Mouse (Mus musculus) megakaryocyte, adult 5-6 weeks (primary cell): Measurements from ENCODE around the gene Slc28a1. TPM values are rescaled to one million over a fixed set of nuclear protein-coding genes. Genes with fewer than 3 reads are reported as not detected.
"Not testable (repeated sequence)": the region's sequence is repeated elsewhere in the genome, so short reads cannot be mapped to it uniquely, and the experiment has no call there.

Source experiments
- ATAC-seq: 2 replicates; pipeline ENCODE4 v1.8.0; 2016; ENCODE audit warnings: mild to moderate bottlenecking, inconsistent platforms; ENCODE audit not compliant: poor library complexity, severe bottlenecking
- total RNA-seq, 2 experiments: library from RNA; stranded (forward) in 1 of 2; stranded (reverse) in 1 of 2; fragments of 153-499, 151-499 nt in 1 of 2; fragments of 221-1000, 200-1000 nt in 1 of 2; gene quantifications; 2 replicates each; pipeline versions ENCODE4 v1.2.3 to v1.2.4; 2015 to 2017

Slc28a1 gene
- total RNA-seq, 2 experiments from 2014 or later, result not detected

DNA sequence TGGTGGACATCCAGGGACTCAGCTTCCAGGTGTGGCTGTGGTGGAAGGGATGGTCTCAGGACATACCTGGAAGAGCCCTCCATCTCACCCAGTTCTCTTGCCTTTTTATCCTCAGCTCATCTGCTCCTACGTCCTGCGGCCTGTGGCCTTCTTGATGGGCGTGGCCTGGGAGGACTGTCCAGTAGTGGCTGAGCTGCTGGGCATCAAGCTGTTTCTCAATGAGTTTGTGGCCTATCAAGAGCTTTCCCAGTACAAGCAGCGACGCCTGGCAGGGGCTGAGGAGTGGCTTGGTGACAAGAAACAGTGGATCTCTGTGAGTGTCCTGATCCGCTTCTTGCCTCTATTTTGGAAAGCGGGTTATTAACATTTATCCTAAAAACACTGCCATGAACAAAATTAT lies 49.8 kb downstream of the Slc28a1 start:
- no peak for ATAC-seq

GRCm38 (mm10) chr7:81167124-81167523 lies 52.5 kb downstream of the Slc28a1 start:
- peak; percentile 64 for ATAC-seq

GRCm38 (mm10) chr7:81169351-81169750 lies 54.8 kb downstream of the Slc28a1 start:
- ATAC-seq, result no peak

DNA sequence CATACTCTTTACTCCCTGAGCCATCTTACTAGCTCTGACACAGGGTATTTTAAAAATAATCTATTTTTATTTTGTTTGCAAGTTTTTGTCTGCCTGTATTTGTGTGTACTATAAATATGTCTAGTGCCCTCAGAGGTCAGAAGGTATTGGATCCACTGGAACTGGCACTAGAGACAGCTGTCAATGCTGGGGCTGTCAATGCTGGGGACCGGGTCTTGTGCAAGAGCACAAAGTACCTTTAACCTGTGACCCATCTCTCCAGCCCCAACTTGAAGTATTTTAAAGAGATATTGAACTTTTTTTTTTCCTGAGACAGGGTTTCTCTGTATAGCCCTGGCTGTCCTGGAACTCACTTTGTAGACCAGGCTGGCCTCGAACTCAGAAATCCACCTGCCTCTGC lies 59.3 kb downstream of the Slc28a1 start:
- no peak for ATAC-seq

- no peak for ATAC-seq
Measured at GRCm38 (mm10) chr7:81174654-81175053, 60.1 kb downstream of the Slc28a1 start.

GRCm38 (mm10) chr7:81176187-81176769 lies 61.7 kb downstream of the Slc28a1 start:
- ATAC-seq, result peak; percentile 77

DNA sequence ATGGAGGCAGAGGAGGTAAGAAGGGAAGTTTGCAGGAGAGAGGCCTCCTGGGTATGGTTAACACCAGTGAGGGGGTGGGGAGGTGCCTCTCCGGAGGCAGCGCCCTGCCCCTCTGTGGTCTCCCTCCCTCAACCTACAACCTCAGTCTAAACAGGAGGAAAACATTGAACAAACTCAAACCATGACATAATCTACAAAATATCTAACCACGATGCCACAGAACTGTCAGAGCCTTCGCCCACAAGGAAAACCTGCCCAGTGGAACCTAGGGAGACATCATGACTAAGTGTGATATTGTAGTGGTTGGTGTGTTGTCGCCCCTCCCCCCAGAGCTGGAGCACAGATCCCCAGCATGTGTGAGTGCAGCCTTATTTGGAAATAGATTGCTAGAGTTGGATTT lies 64.9 kb downstream of the Slc28a1 start:
- ATAC-seq, result peak; percentile 24; the same call in 1 of the 2 replicates

DNA sequence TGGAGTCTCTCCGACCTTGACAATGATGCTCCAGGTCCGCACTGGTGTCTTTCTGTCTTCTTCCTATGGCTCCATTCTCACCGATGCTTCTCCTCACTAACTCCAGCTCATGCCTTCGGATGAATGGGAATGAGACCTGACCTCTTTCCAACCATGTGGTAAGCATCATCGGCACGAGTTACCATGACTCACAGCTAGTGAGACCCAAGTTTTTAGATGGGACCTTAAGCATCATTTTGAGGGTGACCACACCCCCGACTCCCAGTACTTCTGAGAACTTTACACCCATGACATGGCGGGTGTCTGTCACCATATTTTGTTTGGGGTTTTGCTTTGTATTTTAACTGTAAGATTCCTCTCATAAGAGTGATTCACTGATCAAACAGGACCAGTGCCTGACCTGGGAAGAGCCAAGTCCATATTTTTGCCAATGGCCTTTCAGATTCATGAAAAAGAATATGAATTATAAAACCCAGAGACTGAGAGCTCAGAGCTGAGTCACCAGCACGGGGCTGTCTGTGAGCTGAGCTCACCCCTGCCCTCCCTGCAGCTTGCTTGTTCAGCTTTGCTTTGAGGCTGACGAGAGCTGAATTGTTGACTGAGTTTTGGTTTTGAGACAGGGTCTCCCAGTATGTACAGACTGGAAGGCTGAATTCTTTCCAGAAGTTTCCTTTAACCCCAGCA lies 68.0 kb downstream of the Slc28a1 start:
- no peak for ATAC-seq

DNA sequence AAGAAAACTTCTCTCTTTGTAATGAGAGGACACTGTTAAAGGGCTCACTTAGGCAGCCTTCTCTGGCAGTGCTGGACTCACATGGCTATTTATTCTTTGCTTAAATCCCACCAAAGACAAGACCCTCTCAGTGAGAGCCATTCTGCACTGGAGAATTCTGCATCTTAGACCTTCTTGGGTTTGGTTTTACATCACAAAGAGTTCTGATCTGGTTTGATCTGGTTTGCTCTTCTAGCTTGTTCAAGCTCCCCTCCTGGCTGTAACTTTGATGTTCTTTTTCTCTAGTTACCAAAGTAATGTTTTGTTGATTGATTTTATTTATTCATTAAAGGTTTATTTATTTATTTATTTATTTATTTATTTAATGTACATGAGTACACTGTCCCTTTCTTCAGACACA lies 68.6 kb downstream of the Slc28a1 start:
- ATAC-seq, result no peak

DNA sequence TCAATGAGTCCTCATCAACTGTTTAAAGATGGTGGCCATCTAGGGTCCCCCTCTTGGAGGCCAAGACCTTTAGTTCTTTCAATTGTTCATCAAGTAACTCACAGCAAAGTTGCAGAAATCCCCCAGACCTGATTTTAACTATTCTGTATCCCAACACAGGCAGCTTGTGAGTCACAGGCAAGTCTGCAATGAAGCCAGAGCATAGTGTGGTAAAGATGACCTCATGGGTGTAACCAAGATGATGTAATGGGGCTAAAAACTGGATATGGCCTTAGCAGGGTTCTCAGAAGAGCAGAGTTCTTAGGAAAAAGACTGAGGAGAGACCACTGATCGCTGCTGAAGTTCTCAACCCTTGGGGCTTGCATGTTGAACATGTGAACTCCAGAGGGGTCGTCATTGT lies 69.5 kb downstream of the Slc28a1 start:
- no peak for ATAC-seq

DNA sequence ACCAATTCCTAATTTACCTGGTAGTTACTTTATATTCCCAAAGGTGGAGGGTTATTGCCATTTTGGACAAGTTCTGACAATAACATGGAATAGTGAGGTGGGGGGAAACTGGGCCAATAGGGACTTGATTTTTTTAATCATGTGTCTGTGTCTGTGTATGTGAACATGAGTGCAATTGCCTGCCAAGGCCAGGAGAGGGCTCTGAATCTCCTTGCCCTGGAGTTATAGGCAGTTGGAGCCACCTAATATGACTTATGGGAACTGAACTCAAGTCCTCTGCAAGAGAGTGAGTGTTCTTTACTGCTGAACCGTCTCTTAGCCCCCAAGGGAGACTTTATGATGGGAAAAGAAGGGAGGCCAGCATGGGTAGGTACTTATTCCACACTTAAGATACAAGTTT lies 70.1 kb downstream of the Slc28a1 start:
- ATAC-seq, result no peak

DNA sequence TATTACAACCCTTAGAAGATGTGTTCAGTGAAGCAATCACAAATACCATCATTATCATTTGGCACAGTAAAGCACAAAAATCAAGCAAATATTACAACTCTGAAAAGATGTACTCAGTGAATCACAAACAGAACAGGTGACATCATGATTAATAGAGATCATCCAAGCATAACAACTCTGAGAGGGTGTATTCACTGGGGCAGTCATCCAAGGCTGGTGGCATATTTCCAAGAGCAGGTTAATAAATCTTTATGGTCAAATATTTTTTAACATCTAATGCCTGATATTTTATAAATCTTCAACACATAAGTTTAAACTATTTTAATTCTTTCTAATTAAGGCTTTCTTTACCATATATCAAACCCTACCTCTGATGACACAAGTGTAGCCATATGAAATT lies 71.4 kb downstream of the Slc28a1 start:
- not testable (repeated sequence) for ATAC-seq

DNA sequence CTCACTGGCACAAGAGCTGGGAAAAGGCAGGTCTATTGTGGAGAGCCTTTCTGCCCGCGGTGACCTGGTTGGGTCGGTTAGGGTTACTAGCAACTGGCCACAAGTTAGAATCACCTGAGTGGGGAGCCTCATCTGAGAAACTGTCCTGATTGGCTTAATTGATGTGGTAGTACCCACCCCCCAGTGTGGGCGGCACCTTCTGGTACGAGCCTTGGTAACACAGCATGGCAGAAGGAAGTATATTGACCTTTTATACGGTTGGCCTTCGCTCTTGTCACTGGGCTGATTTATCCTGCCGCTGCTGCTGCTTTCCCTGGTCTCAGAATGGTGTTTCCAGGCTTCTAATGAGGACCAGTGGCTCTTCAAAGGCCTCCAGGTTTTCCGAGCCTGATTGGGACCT lies 74.6 kb downstream of the Slc28a1 start:
- ATAC-seq, result no peak

DNA sequence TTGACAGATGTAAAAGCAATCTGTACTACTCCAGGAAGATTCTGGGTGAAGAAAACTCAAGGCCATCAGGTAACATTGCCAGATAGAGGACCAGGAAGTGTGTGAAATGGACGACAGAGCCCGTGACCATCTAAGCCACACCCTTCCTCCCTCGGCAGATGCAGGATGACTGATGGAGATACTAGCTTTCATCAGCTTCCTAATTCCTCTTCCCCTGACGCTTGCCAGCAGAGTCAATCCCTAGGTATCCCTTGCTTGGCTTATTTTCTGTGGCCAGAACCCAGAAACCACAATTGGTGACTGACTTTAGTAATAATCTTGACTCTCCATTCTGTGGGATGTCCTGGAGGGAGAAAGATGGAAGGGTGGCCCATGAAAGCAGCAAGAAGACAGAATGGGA lies 80.9 kb downstream of the Slc28a1 start:
- peak; percentile 58 for ATAC-seq

DNA sequence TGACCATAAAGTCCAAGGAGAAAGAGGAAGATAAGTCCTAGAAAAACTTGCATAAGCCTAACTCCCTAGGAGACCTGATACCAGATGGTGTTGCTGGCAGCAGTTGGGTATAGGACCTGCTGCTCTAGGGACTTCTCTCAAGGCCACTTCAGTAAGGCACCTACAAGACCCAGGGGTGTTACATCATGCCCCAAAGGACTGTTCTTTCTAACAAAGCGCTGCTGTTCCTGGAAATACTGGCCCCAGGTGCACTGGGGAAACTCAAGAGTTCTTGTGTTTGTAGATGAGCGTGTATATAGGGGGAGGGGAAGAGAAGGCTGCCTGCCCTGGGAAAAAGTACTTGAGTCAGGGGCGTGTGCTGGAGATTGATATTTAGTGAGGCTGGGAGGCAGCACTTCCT lies 82.2 kb downstream of the Slc28a1 start:
- 0 out of 2 replicates have a peak, but pooled peaks have one; percentile 16 for ATAC-seq

GRCm38 (mm10) chr7:81198538-81198937 lies 83.9 kb downstream of the Slc28a1 start:
- ATAC-seq, result no peak

GRCm38 (mm10) chr7:81199109-81199508 lies 84.5 kb downstream of the Slc28a1 start:
- no peak for ATAC-seq

GRCm38 (mm10) chr7:81199757-81200156 lies 85.2 kb downstream of the Slc28a1 start:
- ATAC-seq, result peak; percentile 84

DNA sequence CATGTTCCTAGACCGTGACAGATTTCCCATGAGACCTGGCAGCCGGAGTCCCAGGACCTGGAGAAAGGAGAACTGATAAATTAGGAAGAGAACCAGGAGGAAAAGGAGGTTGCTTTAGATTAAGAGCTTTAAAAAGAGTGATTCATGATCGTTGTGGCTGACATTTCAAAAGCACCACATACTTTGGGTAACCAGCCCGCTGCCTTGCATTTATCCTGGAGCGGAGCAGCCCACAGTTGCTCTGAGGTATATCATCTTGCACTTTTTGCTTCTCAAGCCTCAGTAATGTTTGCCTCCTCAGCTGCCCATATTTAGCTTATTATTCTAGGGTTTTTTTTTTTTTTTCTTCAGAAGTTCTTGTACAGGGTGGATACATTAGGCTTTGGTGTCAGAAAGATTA lies 87.8 kb downstream of the Slc28a1 start:
- ATAC-seq, result no peak

- ATAC-seq, result not testable (repeated sequence)
Measured at GRCm38 (mm10) chr7:81203576-81203975, 89.0 kb downstream of the Slc28a1 start.

GRCm38 (mm10) chr7:81208944-81209343 lies 94.3 kb downstream of the Slc28a1 start:
- peak; percentile 36 for ATAC-seq

DNA sequence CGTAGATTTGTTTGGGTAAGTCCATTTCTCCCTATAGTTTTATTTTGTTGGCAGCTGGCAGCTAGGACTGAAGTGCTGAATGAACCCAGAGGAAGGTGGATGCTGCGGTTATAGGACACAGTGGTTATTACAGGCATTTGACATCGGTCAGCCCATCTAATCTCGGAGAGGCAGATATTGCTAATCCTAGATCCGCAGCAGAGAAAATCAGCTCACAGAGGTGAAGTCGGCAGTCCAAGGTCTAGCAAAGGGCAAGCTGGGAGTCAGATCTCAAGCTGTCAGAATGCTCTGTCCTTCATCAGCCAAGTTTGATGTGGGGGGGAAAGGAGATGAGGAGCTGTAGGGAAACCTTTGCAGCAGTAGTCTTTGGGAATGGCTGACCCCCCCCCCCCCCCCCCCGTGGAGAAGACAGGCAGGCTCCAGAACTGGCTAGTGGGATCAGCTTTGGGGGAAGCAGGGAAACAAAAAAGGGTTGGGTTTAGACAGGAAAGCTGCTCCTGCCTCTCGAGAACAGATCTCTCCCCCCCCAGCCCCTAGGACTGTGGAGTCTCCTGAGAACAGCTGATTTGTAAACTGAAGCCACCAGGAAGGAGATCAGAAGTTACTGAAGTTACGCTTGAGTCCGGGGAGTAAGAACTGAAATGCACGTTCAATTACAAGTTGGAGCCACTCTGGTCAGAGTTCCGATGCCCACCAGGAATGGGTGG lies 95.5 kb downstream of the Slc28a1 start:
- ATAC-seq, result no peak
